Mouse (Mus musculus) CH12.LX (cell line): ENCODE results near the gene Vwa3b. TPM values are rescaled to one million over a fixed set of nuclear protein-coding genes. Genes with fewer than 3 reads are reported as not detected.

ENCODE experiments used
- DNase-seq: peaks from one replicate; pipeline ENCODE4 v3.0.0-alpha.2; 2013; ENCODE audit errors: extremely low read depth
- H3K27ac ChIP-seq: 2 replicates; pipeline ENCODE4 v1.5.1; 2012; ENCODE audit warnings: low read depth, mild to moderate bottlenecking, control low read depth, moderate library complexity; ENCODE audit not compliant: insufficient read depth
- H3K27me3 ChIP-seq: replicated peaks from 2 replicates; pipeline ENCODE3; 2012; ENCODE audit warnings: inconsistent platforms
- H3K36me3 ChIP-seq, 2 experiments: replicated peaks in 1 of 2; 2 replicates each; pipeline versions ENCODE3 to v1.6.1; 2012; ENCODE audit warnings: inconsistent platforms in 1 of 2, low read length in 1 of 2, mild to moderate bottlenecking in 1 of 2, mixed read lengths in 1 of 2, moderate library complexity in 1 of 2; ENCODE audit not compliant: control insufficient read depth in 1 of 2, insufficient read depth in 1 of 2
- H3K4me1 ChIP-seq, 2 experiments: 2 replicates each; pipeline ENCODE4 v1.6.1; 2012; ENCODE audit warnings: inconsistent platforms in 1 of 2, moderate library complexity in 1 of 2; ENCODE audit not compliant: insufficient read depth in 2 of 2, control insufficient read depth in 1 of 2
- H3K4me2 ChIP-seq: 2 replicates; pipeline ENCODE4 v1.6.1; 2012; ENCODE audit warnings: low read depth, mild to moderate bottlenecking, control low read depth; ENCODE audit not compliant: poor library complexity, insufficient read depth, severe bottlenecking
- H3K4me3 ChIP-seq, 3 experiments: fragments of 150-350 bp in 1 of 3; sonication (generic) in 1 of 3; replicated peaks in 1 of 3; 2 replicates each; pipeline versions ENCODE3 to v1.5.1; 2011 to 2012; ENCODE audit warnings: low read depth in 2 of 3, low read length in 2 of 3, mild to moderate bottlenecking in 2 of 3, moderate library complexity in 2 of 3, control low read depth in 1 of 3, improper control_type of control experiment in 1 of 3, inconsistent platforms in 1 of 3, mixed read lengths in 1 of 3; ENCODE audit not compliant: poor library complexity in 1 of 3
- H3K79me2 ChIP-seq: replicated peaks from 2 replicates; pipeline ENCODE4 v1.6.1; 2012; ENCODE audit warnings: mild to moderate bottlenecking, moderate library complexity; ENCODE audit not compliant: control insufficient read depth, poor library complexity, insufficient read depth, severe bottlenecking; ENCODE audit errors: extremely low read depth
- H3K9ac ChIP-seq: 2 replicates; pipeline ENCODE4 v1.6.1; 2012; ENCODE audit warnings: low read depth, mild to moderate bottlenecking, control low read depth, moderate library complexity; ENCODE audit not compliant: insufficient read depth
- H3K9me3 ChIP-seq: replicated peaks from 2 replicates; pipeline ENCODE3; 2012; ENCODE audit warnings: low read length, inconsistent platforms, mixed read lengths
- CHD1 ChIP-seq: IDR thresholded peaks from 2 replicates; pipeline ENCODE4 v1.6.1; 2012; ENCODE audit warnings: low read depth, low read length, improper control_type of control experiment, inconsistent platforms
- CTCF ChIP-seq, 2 experiments: IDR thresholded peaks in 1 of 2; conservative IDR thresholded peaks in 1 of 2; 2 replicates each; pipeline ENCODE4 v1.5.1; 2011 to 2012; ENCODE audit warnings: low read depth in 2 of 2, low read length in 2 of 2, improper control_type of control experiment in 1 of 2, inconsistent platforms in 1 of 2, mild to moderate bottlenecking in 1 of 2, moderate library complexity in 1 of 2
- ELF1 ChIP-seq: IDR thresholded peaks from 2 replicates; pipeline ENCODE4 v1.6.1; 2014; ENCODE audit warnings: low read depth, mild to moderate bottlenecking, inconsistent platforms, low read length, improper control_type of control experiment
- GABPA ChIP-seq: IDR thresholded peaks from 2 replicates; pipeline ENCODE4 v1.6.1; 2012; ENCODE audit warnings: low read depth, low read length, improper control_type of control experiment, inconsistent platforms; ENCODE audit not compliant: insufficient replicate concordance
- JUN ChIP-seq: IDR thresholded peaks from 2 replicates; pipeline ENCODE4 v1.6.1; 2011; ENCODE audit warnings: low read depth, mild to moderate bottlenecking, low read length, improper control_type of control experiment, moderate library complexity; ENCODE audit not compliant: insufficient read depth
- JUND ChIP-seq: conservative IDR thresholded peaks from 2 replicates; pipeline ENCODE4 v1.6.1; 2011; ENCODE audit warnings: low read depth, low read length, improper control_type of control experiment
- KAT2A ChIP-seq: IDR thresholded peaks from 2 replicates; pipeline ENCODE4 v1.6.1; 2012; ENCODE audit warnings: low read length, improper control_type of control experiment, inconsistent platforms; ENCODE audit not compliant: insufficient replicate concordance
- MEF2A ChIP-seq: IDR thresholded peaks from 2 replicates; pipeline ENCODE4 v1.6.1; 2014; ENCODE audit warnings: low read depth, mild to moderate bottlenecking, inconsistent platforms, low read length, improper control_type of control experiment, borderline replicate concordance
- MYC ChIP-seq: IDR thresholded peaks from 2 replicates; pipeline ENCODE4 v1.6.1; 2011; ENCODE audit warnings: low read depth, mild to moderate bottlenecking, improper control_type of control experiment, low read length
- NELFE ChIP-seq: IDR thresholded peaks from 2 replicates; pipeline ENCODE4 v1.6.1; 2011; ENCODE audit warnings: low read depth, low read length, improper control_type of control experiment
- NRF1 ChIP-seq: IDR thresholded peaks from 2 replicates; pipeline ENCODE4 v1.6.1; 2014; ENCODE audit warnings: low read depth, mild to moderate bottlenecking, inconsistent platforms, low read length, improper control_type of control experiment, moderate library complexity
- POLR2A ChIP-seq: IDR thresholded peaks from 2 replicates; pipeline ENCODE4 v1.6.1; 2011; ENCODE audit warnings: low read depth, mild to moderate bottlenecking, improper control_type of control experiment, low read length
- RCOR1 ChIP-seq: conservative IDR thresholded peaks from 2 replicates; pipeline ENCODE4 v1.6.1; 2012; ENCODE audit warnings: low read depth, mild to moderate bottlenecking, inconsistent platforms, low read length, improper control_type of control experiment
- SMC3 ChIP-seq: IDR thresholded peaks from 2 replicates; pipeline ENCODE4 v1.6.1; 2011; ENCODE audit warnings: low read depth, low read length, improper control_type of control experiment
- TBP ChIP-seq: conservative IDR thresholded peaks from 2 replicates; pipeline ENCODE4 v1.6.1; 2011; ENCODE audit warnings: low read depth, low read length, improper control_type of control experiment
- TCF12 ChIP-seq: IDR thresholded peaks from 2 replicates; pipeline ENCODE4 v1.6.1; 2014; ENCODE audit warnings: low read depth, mild to moderate bottlenecking, inconsistent platforms, low read length, improper control_type of control experiment
- UBTF ChIP-seq: IDR thresholded peaks from 2 replicates; pipeline ENCODE4 v1.6.1; 2012; ENCODE audit warnings: low read depth, mild to moderate bottlenecking, inconsistent platforms, low read length, improper control_type of control experiment, moderate library complexity
- ZC3H11A ChIP-seq: IDR thresholded peaks from 2 replicates; pipeline ENCODE4 v1.6.1; 2012; ENCODE audit warnings: low read depth, mild to moderate bottlenecking, inconsistent platforms, low read length, improper control_type of control experiment
- dilution Hi-C: fragments of 300-500 bp; cut with MboI; formaldehyde crosslinking; loops from 2 replicates; pipeline ENCODE4 v1.14.3; 2020; ENCODE audit warnings: low sequenced_read_pairs; ENCODE audit not compliant: extremely low pct_unique_long_range_greater_than_20kb, extremely low pct_ligation_motif_present
- in situ Hi-C: fragments of 300-500 bp; cut with MboI; formaldehyde crosslinking; loops from 3 replicates; pipeline ENCODE4 v1.14.3; 2019; ENCODE audit warnings: low sequenced_read_pairs, low pct_ligation_motif_present, low pct_unique_long_range_greater_than_20kb, mixed read lengths
- polyA plus RNA-seq: library from polyadenylated mRNA; unstranded; fragments of >175 nt; gene quantifications from 2 replicates; pipeline ENCODE4 v1.2.1, GENCODE M21; 2012; ENCODE audit warnings: low read depth; ENCODE audit not compliant: insufficient read length
- total RNA-seq, 2 experiments: library from RNA; depleted of rRNA; stranded (reverse); fragments of 300-350 nt in 1 of 2; fragments of >200 nt in 1 of 2; gene quantifications; 2 replicates each; pipeline ENCODE4 v1.2.3; 2012 to 2014

Gene Vwa3b
- total and polyA plus RNA-seq, 3 experiments, result not detected

- Histone ChIP-seq H3K4me1 (peaks cover 0 to 2% of the 10 kb centered on the region in 2 experiments; a peak in 1 of 4 replicates), H3K79me2 (no peaks in the 10 kb centered on the region), H3K27me3 (no peaks in the 10 kb centered on the region), H3K4me2 (no peak overlapping the region), H3K9ac (no peak overlapping the region), H3K4me3 (no peak overlapping the region), H3K9me3 (peaks cover 5% of the 10 kb centered on the region), H3K36me3 (no peaks in the 10 kb centered on the region), H3K27ac (no peak overlapping the region)
- DNase-seq, result no peak
- TF ChIP-seq UBTF, result no peak
- TF ChIP-seq ZC3H11A, result no peak
- TF ChIP-seq MYC, result no peak
- no peak for TF ChIP-seq TBP
- TF ChIP-seq KAT2A, result no peak
- no peak for TF ChIP-seq NELFE
- TF ChIP-seq RCOR1, result no peak
- TF ChIP-seq SMC3, result no peak
- TF ChIP-seq GABPA, result no peak
- no peak for TF ChIP-seq ELF1
- TF ChIP-seq JUND, result no peak
- no peak for TF ChIP-seq MEF2A
- TF ChIP-seq POLR2A, result no peak
- TF ChIP-seq TCF12, result no peak
- TF ChIP-seq NRF1, result no peak
- no peak for TF ChIP-seq CHD1
- in situ Hi-C loops, result no loop called here
- dilution Hi-C loops, result no loop called here
Observed at GRCm38 (mm10) chr1:37149866-37150265, 123.5 kb downstream of the Vwa3b start.

GRCm38 (mm10) chr1:37151896-37152295, 125.5 kb downstream of the Vwa3b start:
- in situ Hi-C loops, result no loop called here
- Histone ChIP-seq H3K27me3 (no peaks in the 10 kb centered on the region), H3K36me3 (no peaks in the 10 kb centered on the region), H3K4me1 (peaks cover 0 to 2% of the 10 kb centered on the region in 2 experiments; a peak in 1 of 4 replicates), H3K9me3 (peaks cover 2% of the 10 kb centered on the region), H3K79me2 (no peaks in the 10 kb centered on the region), H3K27ac (no peak overlapping the region), H3K4me3 (no peak overlapping the region), H3K4me2 (no peak overlapping the region), H3K9ac (no peak overlapping the region)
- no peak for DNase-seq
- TF ChIP-seq JUN (no peak), SMC3 (peak; percentile 25; the same call in 1 of the 2 replicates), CTCF (conservative IDR thresholded peaks at IDR 0.05 in 1 of 2, IDR thresholded peaks at IDR 0.05 in 1 of 2; ENCODE audit: low read depth in 2 of 2, low read length in 2 of 2) (peak in 1 of 2 experiments; percentile 27; a peak in 1 of 4 replicates)
- dilution Hi-C loops, result no loop called here
